Mouse (Mus musculus) erythroblast, embryonic 14.5 days (primary cell): ENCODE measurements around the gene Pla2g12b.

Experiments
- GATA1 ChIP-seq: IDR thresholded peaks from 2 replicates; pipeline ENCODE4 v1.6.1; 2012; ENCODE audit warnings: low read length, inconsistent platforms, mixed read lengths
- TAL1 ChIP-seq: IDR thresholded peaks from 3 replicates; pipeline ENCODE4 v1.6.1; 2012; ENCODE audit warnings: low read length, inconsistent platforms, mixed read lengths

DNA sequence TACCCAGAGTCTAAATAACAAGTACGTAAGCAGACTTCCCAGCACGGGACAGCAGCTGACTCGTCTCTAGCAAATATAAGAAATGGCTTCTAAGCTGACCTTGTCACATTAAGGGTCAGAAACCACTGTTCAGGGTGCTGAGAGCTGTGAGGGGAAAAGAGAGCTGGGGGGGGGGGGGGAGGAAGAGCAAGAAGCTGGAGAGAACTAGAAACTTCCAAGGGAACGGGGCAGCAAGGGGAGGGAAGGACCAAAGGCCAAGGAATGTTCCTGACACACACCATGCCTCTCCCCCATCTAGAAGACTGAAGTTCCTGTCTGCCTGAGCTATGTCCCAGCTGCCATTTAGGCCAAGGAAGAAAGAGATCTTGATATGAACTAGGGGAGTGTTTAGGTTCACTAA, 22.9 kb downstream of the Pla2g12b start:
- no peak for TF ChIP-seq GATA1
- TF ChIP-seq TAL1: no peak
